Mouse (Mus musculus) gastrocnemius, postnatal 14 days (tissue): ENCODE measurements around the gene Npas2. TPM values are rescaled to one million over a fixed set of nuclear protein-coding genes. Genes with fewer than 3 reads are reported as not detected.

Source experiments
- DNase-seq: peaks from one replicate; pipeline ENCODE4 v3.0.0; 2021; ENCODE audit warnings: mixed read lengths
- intact Hi-C: fragments of 180-260 bp; cut with DNase I; formaldehyde crosslinking; loops from one replicate; pipeline ENCODE4 v1.15.1; 2025; ENCODE audit warnings: low total_unique reads
- long read RNA-seq, 2 experiments: library from polyadenylated mRNA; stranded (forward); transcript quantifications; one replicate each; pipeline ENCODE4 v2.0.0; 2021
- total RNA-seq, 2 experiments: library from RNA; stranded (reverse); gene quantifications; 2 replicates each; pipeline ENCODE4 v1.2.3; 2021

The Npas2 gene
- 1 to 10 TPM; 3.2 TPM for total RNA-seq
- long read RNA-seq, experiment 1, partial matches to known transcripts, result 0 of 1 reads
- long read RNA-seq, experiment 1, other reads (novel, unspliced or antisense), result 1 of 1 reads
- long read RNA-seq, experiment 2, partial matches to known transcripts, result 1 of 1 reads
- long read RNA-seq, experiment 2, other reads (novel, unspliced or antisense), result 0 of 1 reads

DNA sequence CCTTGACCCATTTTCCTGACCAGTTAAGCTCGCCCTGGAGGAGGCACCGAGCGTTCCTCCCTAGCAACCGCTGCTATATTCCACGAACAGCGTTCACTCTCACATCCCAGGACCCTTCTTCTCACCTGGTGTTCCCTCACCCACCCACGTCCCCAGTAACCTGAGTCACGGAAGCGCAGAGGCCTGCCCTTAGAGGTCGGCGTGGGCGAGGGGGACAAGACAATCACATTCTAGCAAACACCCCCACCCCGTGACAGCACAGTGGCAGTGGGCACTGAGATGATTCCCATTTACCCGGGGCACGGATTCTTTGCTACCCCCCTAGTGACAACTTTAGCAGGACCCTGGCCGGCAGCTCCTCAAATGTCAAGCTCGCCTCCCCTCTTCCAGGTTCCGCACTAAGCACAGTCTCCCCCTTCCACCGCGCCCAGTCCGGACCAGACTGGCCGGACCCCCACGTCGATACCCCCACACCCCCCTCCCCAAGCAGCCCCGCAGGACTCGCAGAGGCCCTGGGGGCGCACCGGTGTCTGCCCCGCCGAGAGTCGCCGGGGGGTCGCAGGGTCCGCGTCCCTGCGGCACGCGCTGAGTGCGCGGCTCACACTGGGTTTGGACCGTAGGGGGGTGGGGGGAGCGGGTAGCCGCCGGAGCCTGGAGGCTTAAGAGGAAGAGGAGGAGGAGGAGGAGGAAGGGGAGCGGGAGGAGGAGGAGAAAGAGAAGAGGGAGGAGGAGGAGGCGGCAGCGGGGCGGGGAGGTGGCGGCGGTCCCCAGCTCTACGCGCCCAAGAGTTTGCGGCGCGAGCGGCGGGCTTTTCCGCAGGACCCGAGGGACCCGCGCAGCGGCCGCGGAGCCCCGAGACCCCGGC is at the start of gene Npas2:
TSS of gene Npas2 (plus strand) at position 735 of the 865 bp plus-strand sequence.
- intact Hi-C loops, result no loop called here
- peak; percentile 37 for DNase-seq

DNA sequence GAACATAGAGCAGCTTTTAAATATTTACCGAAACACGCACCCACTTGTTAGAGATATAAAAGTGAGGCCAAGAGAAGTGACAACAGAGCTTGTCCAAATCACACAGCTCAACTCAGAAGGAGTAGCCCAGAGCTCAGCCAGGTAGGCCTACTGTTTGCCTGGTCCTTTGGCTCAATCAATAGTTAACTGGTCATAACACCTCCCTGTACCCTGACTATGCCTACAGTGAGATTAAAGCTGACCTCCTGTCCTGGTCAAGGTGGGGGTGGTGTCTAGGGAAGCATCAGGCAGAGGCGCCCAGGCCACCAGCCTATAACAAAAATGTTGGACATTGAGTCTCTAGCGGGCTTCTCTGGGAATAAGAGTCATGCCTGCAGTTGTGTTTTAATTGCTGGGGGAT is 36.8 kb upstream of the Npas2 start:
- DNase-seq, result no peak
- intact Hi-C loops, result no loop called here

DNA sequence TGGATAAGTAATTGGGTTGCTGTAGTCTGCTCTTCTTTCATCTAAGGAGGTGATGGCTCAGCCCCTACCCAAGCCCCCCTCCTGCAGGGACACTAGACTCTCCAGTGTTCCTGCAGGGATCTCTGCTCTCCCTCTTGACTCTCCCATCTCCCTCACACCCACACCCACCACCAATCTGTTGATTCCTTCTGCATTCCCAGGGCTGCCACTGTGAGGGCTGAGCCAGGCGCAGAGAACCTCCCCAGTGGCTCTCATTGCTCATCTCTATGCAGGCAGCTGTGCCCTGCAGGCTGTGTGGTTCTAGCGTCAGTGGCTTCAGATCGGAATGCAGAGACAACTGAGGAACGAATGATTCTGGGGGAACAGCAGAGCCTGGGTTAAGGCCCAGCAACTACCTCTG is 33.4 kb upstream of the Npas2 start:
- intact Hi-C loops, result no loop called here

DNA sequence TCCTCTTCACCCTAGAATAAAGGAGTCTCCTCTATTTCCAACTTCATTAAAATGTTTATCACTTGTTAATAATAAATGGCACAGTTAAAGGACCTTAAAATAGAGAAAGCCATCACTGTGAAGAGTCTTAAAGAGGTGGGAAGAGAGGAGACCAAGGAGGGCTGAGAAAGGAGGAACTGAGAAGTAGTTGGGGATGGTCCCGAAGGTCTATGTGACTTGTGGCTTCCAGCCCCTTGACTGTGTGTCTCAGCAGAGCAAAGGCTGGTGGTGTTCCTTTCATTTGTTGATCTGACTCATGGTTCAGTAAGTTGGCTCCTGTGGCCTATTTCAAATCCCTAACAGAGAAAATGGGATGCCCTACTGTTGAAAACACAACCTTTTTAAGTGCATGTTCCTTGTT is 30.5 kb upstream of the Npas2 start:
- DNase-seq, result no peak
- intact Hi-C loops, result no loop called here

More for the DNA sequence above, 33.4 kb upstream of the Npas2 start:
- DNase-seq, result no peak

DNA sequence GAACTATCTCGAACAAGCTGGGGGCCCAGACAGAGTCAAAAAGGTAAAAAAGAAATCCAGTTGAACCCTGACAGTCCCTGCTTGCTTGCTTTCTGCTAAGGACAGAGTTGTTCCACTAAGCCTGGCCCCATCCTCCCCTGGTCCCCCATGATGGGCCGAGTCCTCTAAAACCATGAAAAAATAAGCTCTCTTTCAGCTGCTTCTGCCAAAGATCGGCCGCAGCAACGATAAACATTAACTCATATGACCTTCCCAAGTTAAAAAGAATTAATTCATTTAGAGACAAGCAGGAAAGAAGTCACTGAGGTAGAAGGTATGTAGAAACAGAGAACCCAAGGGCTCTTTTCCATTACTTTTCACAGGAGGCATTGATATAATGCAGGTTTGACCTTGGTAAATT is 16.8 kb upstream of the Npas2 start:
- intact Hi-C loops, result no loop called here
- no peak for DNase-seq

DNA sequence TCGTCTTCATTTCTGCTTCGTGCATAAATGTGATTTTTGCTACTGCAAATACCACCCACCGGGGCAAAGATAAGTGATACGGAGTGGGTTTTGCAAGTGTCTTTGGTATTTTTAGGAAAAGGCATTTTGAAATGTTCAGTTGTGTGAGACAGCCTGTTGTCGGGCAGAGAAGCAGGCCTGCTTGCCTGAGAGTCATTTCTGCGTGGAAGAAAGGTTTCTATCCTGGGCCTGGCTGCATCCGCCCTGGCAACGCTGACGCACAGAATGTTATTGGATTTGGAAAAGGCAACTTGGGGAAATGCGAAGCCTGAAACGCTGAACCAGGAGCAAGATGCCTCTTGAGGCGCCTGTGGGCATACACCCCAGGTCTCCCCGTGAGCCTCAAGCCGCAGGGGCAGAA is 16.3 kb upstream of the Npas2 start:
- intact Hi-C loops, result no loop called here
- DNase-seq, result no peak

DNA sequence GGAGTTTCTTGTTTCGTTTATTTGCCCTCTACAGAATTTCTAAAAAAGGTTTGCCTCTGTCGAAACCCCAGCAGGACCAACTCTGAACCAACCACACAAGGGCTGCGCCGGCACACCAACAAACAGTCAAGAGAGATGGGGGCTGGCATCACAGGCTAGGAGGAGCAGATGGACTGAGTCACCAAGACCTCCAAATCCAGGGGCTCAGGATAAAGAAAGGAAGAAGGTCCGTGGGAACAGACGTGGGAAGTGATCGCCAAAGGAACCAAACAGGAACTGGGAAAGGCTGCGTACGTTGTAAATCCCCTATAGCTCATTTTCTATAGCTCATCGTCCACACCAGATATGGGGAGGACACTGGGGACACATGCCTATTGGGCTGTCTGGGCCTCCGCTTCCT is 13.7 kb upstream of the Npas2 start:
- DNase-seq, result no peak
- intact Hi-C loops, result no loop called here

DNA sequence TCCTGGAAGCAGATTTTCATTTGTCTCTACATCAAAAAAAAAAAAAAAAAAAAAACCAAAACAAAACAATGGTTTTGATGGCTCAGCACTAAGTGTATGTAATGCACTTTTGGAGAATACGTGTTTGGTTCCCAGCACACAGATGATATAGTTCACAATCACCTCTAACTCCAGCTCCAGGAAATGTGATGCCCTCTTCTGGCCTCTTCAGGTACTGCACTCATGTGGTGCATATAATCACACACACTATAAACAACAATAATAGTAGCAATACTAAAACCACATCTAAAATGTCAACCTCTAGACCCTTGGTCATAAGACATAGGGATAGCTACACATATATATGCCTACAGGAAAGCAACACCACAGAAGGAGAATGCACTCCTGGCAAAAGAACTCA is 13.0 kb upstream of the Npas2 start:
- intact Hi-C loops, result no loop called here
- DNase-seq, result no peak

DNA sequence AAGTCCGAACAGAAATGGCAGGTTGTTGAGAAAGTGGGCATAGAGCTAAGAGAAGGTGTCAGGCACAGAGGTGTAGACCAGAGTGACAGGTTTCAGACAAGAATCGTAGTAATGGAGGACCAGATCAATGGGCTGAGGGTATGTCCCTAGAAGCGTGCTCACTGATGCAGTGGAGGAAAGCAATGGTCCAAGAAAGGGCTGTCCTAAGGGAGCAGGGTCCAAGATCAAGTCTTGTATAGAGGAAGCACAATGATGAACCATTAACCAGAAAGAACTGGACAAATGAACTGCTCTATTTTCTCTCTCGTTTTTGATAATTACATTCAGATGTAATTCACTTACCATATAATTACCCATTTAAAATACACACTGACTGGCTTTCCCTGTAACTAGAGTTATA is 11.6 kb upstream of the Npas2 start:
- intact Hi-C loops, result no loop called here

DNA sequence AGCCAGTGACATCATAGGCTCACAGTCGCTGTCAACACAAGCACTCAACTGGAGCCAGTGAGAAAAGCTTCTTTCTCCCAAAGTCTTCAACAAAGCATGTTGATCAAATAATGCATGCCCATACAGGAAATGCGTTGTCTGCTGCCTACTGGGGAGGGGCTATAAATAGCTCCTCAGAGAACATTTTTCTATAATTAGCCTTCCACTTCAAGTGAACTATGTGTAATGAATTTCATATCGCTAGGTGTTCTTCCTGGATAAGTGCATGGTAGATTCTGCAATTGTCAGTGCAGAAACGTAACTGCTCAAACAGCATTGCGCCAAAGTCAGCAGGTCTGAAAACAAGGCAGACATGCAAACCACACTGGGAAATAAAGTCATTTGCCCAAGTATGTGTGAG is 7.7 kb upstream of the Npas2 start:
- intact Hi-C loops, result no loop called here
- DNase-seq, result no peak

More for the DNA sequence above, 11.6 kb upstream of the Npas2 start:
- DNase-seq, result no peak

DNA sequence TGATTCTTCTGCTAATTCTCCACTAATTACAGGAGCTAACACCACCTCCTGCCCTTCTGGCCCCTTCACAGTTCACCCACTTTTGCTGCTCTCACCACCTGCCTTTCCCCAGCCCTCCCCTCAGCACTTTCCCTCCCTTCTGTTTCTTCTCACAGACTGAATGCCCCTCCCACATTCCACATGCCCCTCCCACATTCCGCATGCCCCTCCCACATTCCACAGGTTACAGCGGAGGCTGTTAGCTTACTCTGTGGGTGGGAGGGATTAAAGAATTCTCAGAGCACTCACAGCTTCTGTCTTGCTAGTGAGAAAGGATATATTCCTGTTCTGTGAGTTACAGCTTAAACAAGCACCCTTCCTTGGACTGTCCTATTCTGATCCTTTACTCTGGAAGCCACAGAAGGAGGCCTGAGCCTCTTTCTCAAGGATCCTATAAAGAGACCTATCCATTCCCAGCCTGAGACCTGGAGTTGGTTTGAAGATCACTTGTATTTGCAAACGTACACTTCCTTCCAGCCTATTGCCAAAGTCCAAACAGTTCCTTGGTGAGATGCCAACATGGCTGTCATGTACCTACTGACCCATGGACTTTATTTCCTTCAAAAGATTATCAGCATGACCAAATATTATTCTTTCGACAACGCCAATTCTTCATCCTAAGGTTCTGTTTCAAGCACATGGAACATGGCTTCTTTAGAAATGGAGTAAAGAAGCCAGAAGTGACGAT is 6.7 kb upstream of the Npas2 start:
- intact Hi-C loops, result no loop called here

DNA sequence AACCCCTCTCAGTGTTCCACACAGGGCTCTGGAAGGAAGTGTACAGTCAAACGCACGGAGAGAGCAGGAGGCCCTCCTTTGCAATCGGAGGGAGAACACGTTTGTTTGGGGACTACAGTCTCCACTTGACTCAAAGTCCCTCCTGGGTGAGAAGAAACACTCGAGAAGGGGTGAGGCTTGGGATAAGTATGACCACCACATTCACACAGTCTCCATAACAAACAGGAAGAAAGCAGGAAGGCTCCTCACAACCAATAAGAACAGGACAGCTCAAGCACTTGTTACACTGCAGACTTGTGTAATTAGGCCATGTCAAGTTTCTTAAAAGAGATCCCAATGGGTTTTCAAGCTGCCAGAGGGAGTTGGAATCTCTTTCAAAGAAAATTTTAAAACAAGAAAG is 2.4 kb upstream of the Npas2 start:
- DNase-seq, result no peak
- intact Hi-C loops, result no loop called here

More for the DNA sequence above, 6.7 kb upstream of the Npas2 start:
- DNase-seq, result no peak

DNA sequence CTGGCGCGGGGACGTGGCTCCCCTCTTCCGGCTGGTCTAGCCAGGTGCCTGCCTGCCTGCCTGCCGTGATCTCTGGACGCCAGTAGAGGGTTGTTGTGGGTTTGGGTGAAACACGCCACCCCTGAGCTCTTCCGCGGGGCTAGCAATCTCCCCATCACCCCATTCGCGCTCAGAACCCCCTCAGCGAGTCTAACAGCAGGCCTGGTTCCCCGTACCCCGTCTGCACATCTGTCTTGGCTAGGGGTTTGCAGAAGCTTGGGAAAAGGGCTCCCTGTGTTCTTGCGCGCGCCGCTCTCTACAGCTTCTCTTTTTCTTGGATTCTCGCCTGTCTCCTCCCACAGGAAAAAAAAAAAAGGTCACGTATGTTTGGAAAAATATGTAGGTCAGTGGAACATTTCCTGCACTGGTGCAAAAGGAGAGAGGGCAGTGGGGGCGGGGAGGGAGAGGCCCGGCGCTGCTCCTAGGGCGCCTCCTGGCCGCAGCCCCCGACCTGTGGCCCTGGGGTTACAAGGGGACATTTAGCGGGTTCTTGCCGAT is 1.0 kb upstream of the Npas2 start:
- intact Hi-C loops, result no loop called here
- peak; percentile 73 for DNase-seq

DNA sequence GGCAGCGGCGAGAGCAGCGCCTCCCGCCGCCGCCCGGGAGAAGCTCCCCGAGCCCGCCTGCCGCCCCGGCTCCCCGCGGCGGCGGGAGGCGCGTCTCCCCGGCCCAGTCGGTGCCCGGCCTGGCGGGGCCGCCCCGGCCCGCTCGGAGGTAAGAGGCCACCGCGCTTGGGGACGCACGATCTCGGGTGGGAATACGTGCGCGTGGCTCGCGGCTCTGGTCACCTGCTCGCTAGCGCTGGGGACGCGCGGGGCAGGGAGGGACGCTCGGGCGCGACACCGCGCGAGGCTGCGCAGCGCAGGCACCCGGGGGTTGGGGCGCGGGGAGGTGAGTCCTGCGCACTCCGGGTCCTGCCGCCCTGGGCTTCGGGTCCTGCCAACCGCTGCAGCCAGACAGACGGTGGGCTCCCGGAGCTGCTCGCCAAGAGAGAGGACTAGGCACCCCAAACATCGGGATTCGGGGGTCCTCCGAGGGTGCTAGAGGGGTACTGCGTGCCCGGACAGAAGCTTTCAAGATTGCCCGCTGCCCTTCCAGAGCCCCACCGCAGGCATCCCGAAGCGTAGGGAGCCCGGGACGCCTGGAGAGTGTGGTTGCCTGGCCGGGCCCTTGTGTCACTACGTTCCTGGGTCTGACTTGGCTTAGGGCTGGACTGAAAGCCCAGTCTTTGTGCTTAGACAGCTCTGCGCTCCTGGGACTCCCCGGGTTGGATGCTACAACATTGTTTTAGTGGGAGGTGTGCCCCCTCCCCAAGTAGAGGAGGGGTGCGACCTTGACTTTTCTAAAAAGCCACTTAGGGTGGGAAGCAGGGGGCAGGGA is 538 bp downstream of the Npas2 start:
- peak; percentile 52 for DNase-seq
- intact Hi-C loops, result no loop called here

DNA sequence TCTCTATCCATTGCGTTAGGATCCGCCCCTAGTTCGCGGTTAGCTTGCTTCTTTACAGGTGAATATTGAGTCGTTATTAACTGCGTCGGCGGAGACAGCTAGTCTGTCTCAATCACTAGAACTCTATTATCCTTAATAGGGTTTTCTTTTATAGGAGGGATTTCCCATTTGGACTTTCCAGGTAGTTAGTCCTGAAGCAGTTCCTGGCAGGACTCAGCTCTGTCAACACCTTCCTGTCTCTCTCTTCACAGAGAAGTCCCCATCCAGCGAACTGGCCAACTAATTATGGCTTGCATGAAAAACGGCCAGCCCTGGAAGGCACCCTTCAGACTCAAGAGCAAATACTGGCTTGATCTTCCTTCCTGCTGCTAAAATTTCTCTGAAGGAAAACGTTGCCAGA is 1.4 kb downstream of the Npas2 start:
- no peak for DNase-seq
- intact Hi-C loops, result no loop called here

DNA sequence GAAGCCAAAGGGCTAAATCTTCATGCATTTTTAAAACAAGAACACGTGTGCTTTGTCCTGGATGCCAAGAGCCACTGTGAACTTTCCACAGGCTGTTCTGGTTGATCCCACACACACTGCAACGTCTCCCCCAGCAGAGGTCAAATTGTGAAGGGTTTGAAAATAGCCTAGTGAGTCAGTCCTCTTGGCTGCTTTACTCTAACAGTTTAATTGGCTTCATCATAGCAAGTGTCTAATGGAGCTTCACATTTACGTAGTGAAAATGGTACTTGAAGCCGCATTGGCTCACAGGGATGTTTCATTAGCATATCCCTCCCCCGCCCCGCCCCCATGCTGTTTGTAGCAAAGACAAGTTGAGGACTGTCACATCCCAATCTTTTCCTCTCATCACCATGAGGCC is 2.6 kb downstream of the Npas2 start:
- intact Hi-C loops, result no loop called here
- no peak for DNase-seq

DNA sequence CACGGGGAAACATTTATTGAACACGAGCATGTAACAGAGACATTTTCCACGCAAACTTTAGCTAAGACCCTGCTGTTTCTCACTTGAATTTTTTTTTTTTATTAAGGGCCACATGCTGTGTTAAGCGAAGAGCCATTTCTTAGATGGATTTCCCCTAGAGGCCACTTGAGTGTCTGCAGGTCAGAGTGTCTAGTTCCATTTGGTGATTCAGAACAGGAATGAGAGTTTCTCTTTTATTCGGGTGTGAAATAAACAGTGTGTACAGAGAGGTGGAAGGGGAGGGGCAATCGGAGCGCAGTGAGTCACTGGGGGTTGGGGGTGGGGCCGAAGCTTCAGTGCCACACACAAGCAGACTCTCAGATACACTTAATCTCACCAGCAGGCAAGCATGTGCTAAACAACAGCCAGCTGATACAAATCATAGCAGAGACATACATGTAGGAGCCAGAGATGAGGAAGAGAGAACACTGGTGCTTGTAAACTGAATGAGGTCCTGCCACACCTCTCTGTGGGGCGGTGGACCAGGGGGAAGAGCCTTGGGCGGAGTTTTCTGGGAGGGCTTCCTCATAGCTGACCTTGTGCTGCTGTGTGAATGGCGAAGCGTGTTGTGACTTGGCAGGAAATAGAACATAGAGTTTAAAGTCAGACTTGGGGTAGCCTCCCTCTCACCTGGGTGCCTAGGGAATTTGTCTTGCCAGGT is 3.3 kb downstream of the Npas2 start:
- DNase-seq, result no peak
- intact Hi-C loops, result no loop called here

DNA sequence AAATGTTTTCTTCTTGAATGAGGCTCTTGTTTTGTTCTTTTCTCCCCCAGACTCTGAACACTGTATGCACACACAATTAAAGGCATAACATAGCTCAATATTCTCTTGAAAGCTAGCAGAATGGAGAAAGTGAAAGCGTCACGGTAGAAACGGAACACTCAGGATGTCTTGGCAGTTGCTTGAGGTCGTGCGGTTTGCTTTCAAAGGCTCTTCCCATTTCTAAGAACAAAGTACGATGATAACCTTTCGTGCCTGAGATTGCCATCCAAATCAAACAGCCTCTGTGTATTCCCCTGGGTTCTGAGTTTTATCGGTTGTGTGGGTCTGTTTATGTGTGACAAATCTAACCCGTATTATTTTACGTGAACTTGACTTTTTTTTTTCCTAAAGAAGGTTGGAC is 11.5 kb downstream of the Npas2 start:
- DNase-seq, result no peak
- intact Hi-C loops, result loop anchor here (10.0 kb wide), 2 partner anchors 190 to 320 kb away; no protein-coding TSS in a partner anchor

DNA sequence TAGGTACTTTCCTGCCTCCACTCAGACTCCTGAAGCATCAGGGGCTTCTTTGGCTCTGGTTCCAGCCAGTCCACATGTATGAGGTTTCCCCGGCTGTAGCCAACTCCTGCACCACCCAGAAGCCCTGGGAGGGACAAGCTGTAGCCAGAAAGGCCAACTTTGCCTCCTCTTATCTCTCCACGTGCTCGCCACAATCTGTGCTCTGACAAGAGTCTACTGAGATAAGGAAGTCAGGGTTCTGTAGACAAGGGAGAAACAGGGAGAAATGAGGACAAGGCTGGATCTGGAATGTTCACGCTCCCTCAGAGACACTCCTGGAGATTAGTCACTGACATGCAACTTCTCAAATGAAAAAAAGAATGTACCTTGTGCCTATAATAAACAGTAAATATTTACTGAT is 12.2 kb downstream of the Npas2 start:
- DNase-seq, result no peak
- intact Hi-C loops, result loop anchor here (10.0 kb wide), 2 partner anchors 191 to 319 kb away; no protein-coding TSS in a partner anchor
